Mouse (Mus musculus): ENCODE results near the gene Fbxl18.

DNA sequence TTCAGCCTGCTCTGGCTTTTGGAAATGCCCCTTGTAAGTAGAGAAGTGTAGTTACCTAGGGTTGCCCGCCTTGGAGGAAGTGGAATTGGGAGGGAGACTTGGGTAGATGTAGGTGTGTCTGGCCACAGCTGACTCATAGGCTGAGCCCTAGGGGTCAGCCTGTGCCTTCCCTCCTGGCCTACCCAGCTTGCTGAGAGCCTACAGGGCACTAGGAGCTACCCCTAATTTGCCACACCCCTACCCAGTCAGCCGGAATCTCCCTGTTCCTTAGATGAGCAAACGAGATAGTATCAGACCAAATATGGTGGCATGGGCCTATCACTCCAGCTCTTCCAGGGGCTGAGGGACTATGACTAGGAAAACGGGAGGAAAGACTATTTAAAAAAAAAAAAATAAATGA is 17.5 kb upstream of the Fbxl18 start:
- TF ChIP-seq CTCF (conservative IDR thresholded peaks at IDR 0.05; ENCODE audit: insufficient read depth, insufficient read length, low read depth, low read length) (no peak), POLR2A (IDR thresholded peaks at IDR 0.05; ENCODE audit: low read depth, low read length) (no peak)

Measured in kidney, adult 2 months (tissue).